Mouse (Mus musculus): ENCODE measurements around the gene Snx6. TPM values are rescaled to one million over a fixed set of nuclear protein-coding genes. Genes with fewer than 3 reads are reported as not detected.

The Snx6 gene
- total and polyA plus RNA-seq, 3 experiments = 67.3 to 155 (median 85.8) TPM

DNA sequence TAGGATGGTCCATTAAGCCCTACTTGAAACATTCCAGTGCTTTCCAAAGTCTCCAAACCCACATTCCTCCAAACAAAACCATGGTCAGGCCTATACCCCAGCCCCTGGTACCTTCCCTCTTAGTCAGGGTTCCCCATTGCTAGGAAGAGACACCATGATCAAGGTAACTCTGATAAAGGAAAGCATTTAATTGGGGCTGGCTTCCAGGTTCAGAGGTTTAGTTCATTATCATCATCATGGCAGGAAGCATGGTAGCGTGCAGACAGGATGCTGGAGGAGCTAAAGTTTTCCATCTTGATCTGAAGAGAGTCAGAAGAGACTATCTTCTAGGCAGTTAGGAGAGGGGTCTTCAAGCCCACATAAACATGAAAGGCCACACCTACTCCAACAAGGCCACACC is 46.1 kb upstream of the Snx6 start:
- H3K9ac ChIP-seq (ENCODE audit: insufficient read depth, low read depth) = no peak overlapping the region
- H3K27me3 ChIP-seq (replicated peaks) = no peaks in the 10 kb centered on the region
- TF ChIP-seq MXI1 (IDR thresholded peaks at IDR 0.05; ENCODE audit: low read depth, low read length) (no peak), USF2 (conservative IDR thresholded peaks at IDR 0.05; ENCODE audit: low read depth, low read length) (no peak), RCOR1 (conservative IDR thresholded peaks at IDR 0.05; ENCODE audit: low read depth, low read length) (no peak), IRF4 (IDR thresholded peaks at IDR 0.05; ENCODE audit: low read depth, low read length) (no peak), ZNF384 (IDR thresholded peaks at IDR 0.05; ENCODE audit: low read depth, low read length) (no peak), E2F4 (IDR thresholded peaks at IDR 0.05; ENCODE audit: insufficient replicate concordance, low read depth, low read length) (no peak), MYC (IDR thresholded peaks at IDR 0.05; ENCODE audit: low read depth, low read length) (no peak), ELF1 (IDR thresholded peaks at IDR 0.05; ENCODE audit: low read depth, low read length) (no peak), CTCF (conservative IDR thresholded peaks at IDR 0.05 in 1 of 2, IDR thresholded peaks at IDR 0.05 in 1 of 2; ENCODE audit: low read depth in 2 of 2, low read length in 2 of 2) (no peak), SIN3A (IDR thresholded peaks at IDR 0.05; ENCODE audit: low read length) (no peak), NRF1 (IDR thresholded peaks at IDR 0.05; ENCODE audit: low read depth, low read length) (no peak), TBP (conservative IDR thresholded peaks at IDR 0.05; ENCODE audit: low read depth, low read length) (no peak), GABPA (IDR thresholded peaks at IDR 0.05; ENCODE audit: insufficient replicate concordance, low read depth, low read length) (no peak), USF1 (IDR thresholded peaks at IDR 0.05; ENCODE audit: low read depth, low read length) (no peak)
- no peak overlapping the region for H3K27ac ChIP-seq (ENCODE audit: insufficient read depth, low read depth)
- no peak overlapping the region for H3K4me3 ChIP-seq (replicated peaks in 1 of 3; ENCODE audit: low read depth in 2 of 3, low read length in 2 of 3, poor library complexity in 1 of 3)
- H3K4me2 ChIP-seq (ENCODE audit: insufficient read depth, low read depth, poor library complexity, severe bottlenecking) = no peak overlapping the region
- in situ Hi-C loops (cut with MboI; ENCODE audit: low pct_ligation_motif_present, low pct_unique_long_range_greater_than_20kb, low sequenced_read_pairs) = no loop called here
- dilution Hi-C loops (cut with MboI; ENCODE audit: extremely low pct_ligation_motif_present, extremely low pct_unique_long_range_greater_than_20kb, low sequenced_read_pairs) = no loop called here
- H3K9me3 ChIP-seq (replicated peaks; ENCODE audit: low read length) = no peaks in the 10 kb centered on the region
- H3K4me1 ChIP-seq (ENCODE audit: control insufficient read depth in 1 of 2, insufficient read depth in 2 of 2) = peaks cover 3 to 9% of the 10 kb centered on the region in 2 experiments; a peak in 2 of 4 replicates
- no peaks in the 10 kb centered on the region for H3K79me2 ChIP-seq (replicated peaks; ENCODE audit: control insufficient read depth, extremely low read depth, insufficient read depth, poor library complexity, severe bottlenecking)
- no peak for DNase-seq (ENCODE audit: extremely low read depth)
- no peaks in the 10 kb centered on the region for H3K36me3 ChIP-seq (replicated peaks in 1 of 2; ENCODE audit: control insufficient read depth in 1 of 2, insufficient read depth in 1 of 2, low read length in 1 of 2)

DNA sequence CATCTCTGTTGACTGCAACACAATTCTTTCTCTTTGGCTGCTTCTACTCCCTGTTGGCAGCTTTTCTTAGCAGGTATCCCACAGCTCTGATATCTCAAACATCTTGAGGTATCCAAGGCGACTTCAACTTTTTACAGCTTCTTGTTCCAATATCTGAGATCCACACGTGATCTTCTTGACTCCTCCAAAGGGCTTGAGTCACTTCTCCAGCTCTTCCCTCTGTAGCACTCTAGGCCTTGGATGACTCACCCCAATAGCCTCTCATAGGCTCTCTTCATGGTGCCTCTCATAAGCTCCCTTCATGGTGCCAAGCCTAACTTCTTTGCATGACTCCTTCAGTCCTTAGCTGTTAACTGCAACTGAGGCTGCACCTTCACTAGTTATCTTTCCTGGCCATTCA is 44.3 kb upstream of the Snx6 start:
- H3K4me2 ChIP-seq (ENCODE audit: insufficient read depth, low read depth, poor library complexity, severe bottlenecking) = no peak overlapping the region
- no peaks in the 10 kb centered on the region for H3K9me3 ChIP-seq (replicated peaks; ENCODE audit: low read length)
- no peaks in the 10 kb centered on the region for H3K36me3 ChIP-seq (replicated peaks in 1 of 2; ENCODE audit: control insufficient read depth in 1 of 2, insufficient read depth in 1 of 2, low read length in 1 of 2)
- dilution Hi-C loops (cut with MboI; ENCODE audit: extremely low pct_ligation_motif_present, extremely low pct_unique_long_range_greater_than_20kb, low sequenced_read_pairs) (no loop called here), in situ Hi-C loops (cut with MboI; ENCODE audit: low pct_ligation_motif_present, low pct_unique_long_range_greater_than_20kb, low sequenced_read_pairs) (loop anchor here (5.0 kb wide), 1 partner anchor 37 kb away; no protein-coding TSS in a partner anchor)
- H3K9ac ChIP-seq (ENCODE audit: insufficient read depth, low read depth) = no peak overlapping the region
- peaks cover 11 to 14% of the 10 kb centered on the region in 2 experiments for H3K4me1 ChIP-seq (ENCODE audit: control insufficient read depth in 1 of 2, insufficient read depth in 2 of 2)
- no peaks in the 10 kb centered on the region for H3K27me3 ChIP-seq (replicated peaks)
- H3K4me3 ChIP-seq (replicated peaks in 1 of 3; ENCODE audit: low read depth in 2 of 3, low read length in 2 of 3, poor library complexity in 1 of 3) = no peak overlapping the region
- DNase-seq (ENCODE audit: extremely low read depth) = no peak
- H3K27ac ChIP-seq (ENCODE audit: insufficient read depth, low read depth) = no peak overlapping the region
- no peaks in the 10 kb centered on the region for H3K79me2 ChIP-seq (replicated peaks; ENCODE audit: control insufficient read depth, extremely low read depth, insufficient read depth, poor library complexity, severe bottlenecking)
- TF ChIP-seq CHD1 (IDR thresholded peaks at IDR 0.05; ENCODE audit: low read depth, low read length) = no peak
- TF ChIP-seq EP300 (IDR thresholded peaks at IDR 0.05; ENCODE audit: low read length) = no peak
- no peak for TF ChIP-seq MAZ (IDR thresholded peaks at IDR 0.05; ENCODE audit: low read depth, low read length)
- no peak for TF ChIP-seq MEF2A (IDR thresholded peaks at IDR 0.05; ENCODE audit: borderline replicate concordance, low read depth, low read length)
- no peak for TF ChIP-seq GABPA (IDR thresholded peaks at IDR 0.05; ENCODE audit: insufficient replicate concordance, low read depth, low read length)
- TF ChIP-seq MXI1 (IDR thresholded peaks at IDR 0.05; ENCODE audit: low read depth, low read length) = no peak
- TF ChIP-seq RAD21 (IDR thresholded peaks at IDR 0.05; ENCODE audit: low read depth, low read length) = no peak
- TF ChIP-seq ZKSCAN1 (IDR thresholded peaks at IDR 0.05; ENCODE audit: borderline replicate concordance, low read depth, low read length) = no peak
- no peak for TF ChIP-seq HCFC1 (IDR thresholded peaks at IDR 0.05; ENCODE audit: low read depth, low read length)
- TF ChIP-seq SIN3A (IDR thresholded peaks at IDR 0.05; ENCODE audit: low read length) = no peak
- TF ChIP-seq ELF1 (IDR thresholded peaks at IDR 0.05; ENCODE audit: low read depth, low read length) = no peak
- TF ChIP-seq POLR2AphosphoS2 (IDR thresholded peaks at IDR 0.05; ENCODE audit: low read depth, low read length) = no peak
- TF ChIP-seq ZMIZ1 (IDR thresholded peaks at IDR 0.05; ENCODE audit: low read depth, low read length) = no peak
- TF ChIP-seq TBP (conservative IDR thresholded peaks at IDR 0.05; ENCODE audit: low read depth, low read length) = no peak
- TF ChIP-seq BHLHE40 (IDR thresholded peaks at IDR 0.05; ENCODE audit: low read depth, low read length) = no peak
